Mouse (Mus musculus): ENCODE data around the gene Gm49388. TPM values are rescaled to one million over a fixed set of nuclear protein-coding genes. Genes with fewer than 3 reads are reported as not detected.

The Gm49388 gene
- polyA plus RNA-seq, 1 experiment: 4.3 TPM

GRCm38 (mm10) chr7:127761026-127761425 is 24.4 kb upstream of the Gm49388 start:
- no peak for TF ChIP-seq GATA1 (IDR thresholded peaks at IDR 0.05; ENCODE audit: low read length)

- TF ChIP-seq GATA1 (IDR thresholded peaks at IDR 0.05; ENCODE audit: low read length): no peak
Observed at GRCm38 (mm10) chr7:127763642-127764041, 21.8 kb upstream of the Gm49388 start.

- TF ChIP-seq GATA1 (IDR thresholded peaks at IDR 0.05; ENCODE audit: low read length): no peak
Observed at GRCm38 (mm10) chr7:127765756-127766155, 19.7 kb upstream of the Gm49388 start.

GRCm38 (mm10) chr7:127766851-127767609 is 18.4 kb upstream of the Gm49388 start:
- no peak for TF ChIP-seq GATA1 (IDR thresholded peaks at IDR 0.05; ENCODE audit: low read length)

- TF ChIP-seq GATA1 (IDR thresholded peaks at IDR 0.05; ENCODE audit: low read length): no peak
Observed at GRCm38 (mm10) chr7:127767671-127768345, 17.6 kb upstream of the Gm49388 start.

- no peak for TF ChIP-seq GATA1 (IDR thresholded peaks at IDR 0.05; ENCODE audit: low read length)
Observed at GRCm38 (mm10) chr7:127768346-127768996, 16.9 kb upstream of the Gm49388 start.

GRCm38 (mm10) chr7:127768997-127769593 is 16.3 kb upstream of the Gm49388 start:
- no peak for TF ChIP-seq GATA1 (IDR thresholded peaks at IDR 0.05; ENCODE audit: low read length)

GRCm38 (mm10) chr7:127769651-127770038 is 15.8 kb upstream of the Gm49388 start, which contains the start of gene Orai3:
Gene Orai3 (plus strand): TSS chr7:127769815.
- TF ChIP-seq GATA1 (IDR thresholded peaks at IDR 0.05; ENCODE audit: low read length): no peak

- TF ChIP-seq GATA1 (IDR thresholded peaks at IDR 0.05; ENCODE audit: low read length): no peak
Observed at GRCm38 (mm10) chr7:127770039-127770905, 15.1 kb upstream of the Gm49388 start.

GRCm38 (mm10) chr7:127771262-127771661 is 14.1 kb upstream of the Gm49388 start:
- TF ChIP-seq GATA1 (IDR thresholded peaks at IDR 0.05; ENCODE audit: low read length): no peak

GRCm38 (mm10) chr7:127772080-127772479 is 13.3 kb upstream of the Gm49388 start:
- TF ChIP-seq GATA1 (IDR thresholded peaks at IDR 0.05; ENCODE audit: low read length): no peak

GRCm38 (mm10) chr7:127772557-127772956 is 12.9 kb upstream of the Gm49388 start:
- TF ChIP-seq GATA1 (IDR thresholded peaks at IDR 0.05; ENCODE audit: low read length): no peak

GRCm38 (mm10) chr7:127773664-127774384 is 11.6 kb upstream of the Gm49388 start:
- TF ChIP-seq GATA1 (IDR thresholded peaks at IDR 0.05; ENCODE audit: low read length): no peak

GRCm38 (mm10) chr7:127776426-127776825 is 9.0 kb upstream of the Gm49388 start, which contains the start of gene Setd1a:
Gene Setd1a (plus strand): TSS chr7:127776670.
- no peak for TF ChIP-seq GATA1 (IDR thresholded peaks at IDR 0.05; ENCODE audit: low read length)
